9 mouse cellular contexts compared by ENCODE assay signal in the genomic region with DNA sequence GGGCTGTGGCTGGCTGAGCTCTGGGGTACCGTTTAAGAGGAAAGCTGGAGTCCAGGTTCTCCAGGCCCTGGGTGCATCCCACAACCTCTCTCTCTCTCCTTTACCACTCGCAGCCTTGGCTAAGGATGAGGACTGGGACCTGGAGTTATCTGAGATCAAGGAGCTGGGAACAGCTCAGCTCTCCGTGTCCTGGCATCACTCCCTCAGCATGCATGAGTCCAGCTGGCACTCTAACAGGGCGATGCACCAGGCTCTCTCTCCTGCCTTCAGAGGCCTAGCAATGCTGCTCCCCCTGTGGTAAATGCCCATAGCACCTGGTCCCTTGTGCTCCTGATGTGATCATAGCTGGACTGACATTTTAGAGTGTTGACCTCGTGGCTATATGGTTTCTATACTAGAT. TPM values are rescaled to one million over a fixed set of nuclear protein-coding genes. Genes with fewer than 3 reads are reported as not detected.
DNase-seq lines count a peak whose midpoint lies in the region; ATAC-seq lines count a peak whose summit lies in the region.
"Had no signal": no experiment of that assay in that cellular context is flagged by ENCODE, and none has a peak within 500 bp of the region (broad histone marks: within the 10 kb centered on the region; RNA-seq: fewer than 3 reads in every experiment).

No protein-coding gene starts in this region.

- ATAC-seq in kidney, embryonic 15.5 days (replicated peaks; ENCODE audit: low FRiP score): no peak

- peaks cover 43% of the 10 kb centered on the region for H3K4me1 ChIP-seq in kidney, embryonic 15.5 days

- peaks cover 52% of the 10 kb centered on the region for H3K36me3 ChIP-seq in kidney, embryonic 15.5 days

- WGBS in kidney, embryonic 15.5 days: 79% methylated on average over 5 of the region's 5 CpGs

- DNase-seq in adrenal gland, postnatal 14 days: peak; percentile 58
- no peak for DNase-seq in adrenal gland, adult (ENCODE audit: inconsistent age in 2 of 2, low spot score in 1 of 2)
- DNase-seq in kidney, adult 18-20 months: peak; percentile 34
- DNase-seq in NIH3T3 (ENCODE audit: low read depth): peak; percentile 39
- peak; percentile 88 to 92 for DNase-seq in cerebellum, postnatal 25 days
- no peak for DNase-seq in lung, postnatal 14 days
- no peak for DNase-seq in retina, postnatal 1 day

- no peak overlapping the region for H3K27ac ChIP-seq in kidney, embryonic 15.5 days
- H3K27ac ChIP-seq: midbrain, embryonic 12.5 days had no signal

- H3K9ac ChIP-seq in kidney, embryonic 15.5 days: no peak overlapping the region
- H3K9ac ChIP-seq: midbrain, embryonic 12.5 days had no signal

- no peaks in the 10 kb centered on the region for H3K27me3 ChIP-seq in kidney, embryonic 15.5 days
- H3K27me3 ChIP-seq: midbrain, embryonic 12.5 days had no signal

- no peak overlapping the region for H3K4me3 ChIP-seq in kidney, embryonic 15.5 days (replicated peaks)
- H3K4me3 ChIP-seq: midbrain, embryonic 12.5 days had no signal

- H3K4me2 ChIP-seq in kidney, embryonic 15.5 days: no peak overlapping the region
- H3K4me2 ChIP-seq: midbrain, embryonic 12.5 days had no signal

- no peaks in the 10 kb centered on the region for H3K9me3 ChIP-seq in kidney, embryonic 15.5 days (replicated peaks)
- H3K9me3 ChIP-seq: midbrain, embryonic 12.5 days had no signal

RNA-seq across cellular contexts. Expression of gene Litaf, which starts 5.2 kb away (rescaled TPM):
- 38.6 and 47.5 TPM in 2 replicates for total RNA-seq in adrenal gland, postnatal 14 days (2021)
- 122 and 123 TPM in 2 replicates for polyA plus RNA-seq in kidney, embryonic 15.5 days (2015; fragmentation: Nextera tagmentation; extraction: Ambion mirVana)

RNA-seq across cellular contexts. Expression of gene Snn, which starts 10.4 kb away (rescaled TPM):
- total RNA-seq in adrenal gland, postnatal 14 days (2021): 16.3 and 24.0 TPM in 2 replicates
- 37.7 and 40.6 TPM in 2 replicates for polyA plus RNA-seq in kidney, embryonic 15.5 days (2015; fragmentation: Nextera tagmentation; extraction: Ambion mirVana)

Comparison
In these comparisons a context has a peak if more than half of its experiments do, and no peak if none do; other contexts are left out.
1. DNase-seq: peak in adrenal gland, postnatal 14 days (single experiment), kidney, adult 18-20 months (single experiment), NIH3T3 (single experiment) and cerebellum, postnatal 25 days (2 of 2); none in adrenal gland, adult (0 of 2), lung, postnatal 14 days (single experiment) and retina, postnatal 1 day (single experiment).